Mouse (Mus musculus): ENCODE measurements around the gene Exoc6. TPM values are rescaled to one million over a fixed set of nuclear protein-coding genes. Genes with fewer than 3 reads are reported as not detected.

The Exoc6 gene
- polyA plus RNA-seq, 1 experiment, result 17.1 TPM

GRCm38 (mm10) chr19:37690716-37691115 lies 140.5 kb downstream of the Exoc6 start:
- DNase-seq (ENCODE audit: low spot score), result no peak

GRCm38 (mm10) chr19:37692879-37693278 lies 142.7 kb downstream of the Exoc6 start:
- DNase-seq (ENCODE audit: low spot score), result no peak

- DNase-seq (ENCODE audit: low spot score), result no peak
These were observed 144.9 kb downstream of the Exoc6 start for GRCm38 (mm10) chr19:37695146-37695545.

DNA sequence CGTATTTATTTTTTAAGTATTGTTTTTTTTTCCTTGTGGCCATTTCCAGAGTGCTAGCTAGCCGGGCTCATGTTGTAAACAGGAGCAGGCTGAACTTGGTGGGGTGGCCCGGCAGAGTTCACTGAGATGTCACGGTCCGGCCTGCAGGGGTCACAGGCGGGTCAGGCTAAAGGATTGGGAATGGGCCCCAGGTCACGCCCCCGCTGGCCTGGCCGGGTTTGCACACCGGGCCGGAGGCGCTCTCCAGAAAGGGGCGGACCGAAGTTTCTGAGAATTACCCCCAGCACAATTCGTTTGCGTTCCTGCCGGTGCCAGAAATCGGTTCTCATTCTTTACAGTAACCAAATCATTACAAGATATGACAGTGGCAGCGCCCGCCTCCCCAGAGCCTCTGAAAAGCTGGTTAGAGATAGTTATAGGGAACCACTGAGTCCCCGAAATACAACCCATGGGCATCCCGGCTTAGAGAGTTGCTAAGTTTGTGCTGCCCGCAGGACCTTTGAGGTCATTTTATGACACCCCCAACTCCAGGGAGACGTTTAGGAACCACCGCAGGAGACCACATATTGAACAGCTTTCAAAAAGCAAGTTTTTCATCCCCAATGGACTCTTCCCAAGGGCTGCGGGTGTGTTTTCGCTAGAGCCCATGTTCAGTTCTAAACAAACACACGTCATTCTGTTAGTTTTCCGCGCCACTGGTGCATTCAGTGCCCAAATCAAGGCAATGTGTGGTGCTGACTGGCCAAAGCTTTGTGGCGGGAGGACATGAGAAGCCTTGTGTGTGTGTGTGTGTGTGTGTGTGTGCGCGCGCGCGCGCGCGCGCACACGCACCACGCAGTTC lies 145.8 kb downstream of the Exoc6 start:
- no peak for DNase-seq (ENCODE audit: low spot score)

DNA sequence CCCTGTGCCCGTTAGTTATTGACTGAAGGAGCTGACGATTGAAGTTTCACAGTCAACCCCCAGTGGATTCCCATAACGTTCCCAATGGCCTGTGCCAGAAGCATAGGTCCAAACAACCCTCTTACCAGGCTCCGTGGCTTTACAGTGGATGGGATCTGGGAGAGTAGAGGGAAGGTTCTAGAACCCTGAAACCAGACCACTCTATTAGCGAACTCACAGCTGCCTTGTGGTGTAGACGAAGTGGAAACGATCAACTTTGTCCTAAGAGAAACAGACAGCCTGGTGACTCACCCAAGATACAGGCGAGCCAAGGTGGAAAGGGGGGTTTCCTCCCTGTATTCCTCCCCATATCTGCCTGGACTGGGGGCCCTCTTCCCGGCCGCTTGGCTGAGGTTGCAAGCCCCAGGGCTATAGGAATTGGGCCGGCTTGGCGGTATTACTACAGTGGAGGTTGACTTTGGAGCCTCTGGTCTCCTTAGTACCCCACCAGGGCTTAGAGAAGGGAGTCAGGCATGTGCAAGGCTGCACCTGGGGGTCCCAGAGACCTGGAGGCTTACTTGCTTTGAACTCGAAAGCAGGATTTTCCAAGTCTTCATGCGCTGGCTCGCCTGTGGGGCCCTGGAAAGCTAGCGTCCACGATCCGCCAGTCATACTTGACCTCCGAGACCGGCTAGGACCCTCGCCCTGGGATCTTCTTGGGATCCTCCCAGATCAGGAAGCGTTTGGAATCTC lies 146.6 kb downstream of the Exoc6 start:
- no peak for DNase-seq (ENCODE audit: low spot score)

DNA sequence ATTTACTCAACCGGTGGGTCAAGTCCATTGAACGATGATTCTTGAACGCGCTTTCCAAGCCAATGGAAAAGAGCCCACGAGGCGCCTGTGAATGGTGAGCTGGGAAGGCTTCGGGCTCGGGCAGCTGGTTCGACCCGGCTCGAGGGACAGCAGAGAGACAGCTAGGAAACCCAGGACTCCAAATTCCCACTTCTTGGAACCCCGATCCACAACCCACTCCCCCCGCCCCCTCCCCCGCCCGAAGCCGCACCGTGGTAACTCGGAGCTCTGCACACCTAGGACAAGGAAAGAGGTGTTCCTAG lies 147.1 kb downstream of the Exoc6 start:
- no peak for DNase-seq (ENCODE audit: low spot score)

DNA sequence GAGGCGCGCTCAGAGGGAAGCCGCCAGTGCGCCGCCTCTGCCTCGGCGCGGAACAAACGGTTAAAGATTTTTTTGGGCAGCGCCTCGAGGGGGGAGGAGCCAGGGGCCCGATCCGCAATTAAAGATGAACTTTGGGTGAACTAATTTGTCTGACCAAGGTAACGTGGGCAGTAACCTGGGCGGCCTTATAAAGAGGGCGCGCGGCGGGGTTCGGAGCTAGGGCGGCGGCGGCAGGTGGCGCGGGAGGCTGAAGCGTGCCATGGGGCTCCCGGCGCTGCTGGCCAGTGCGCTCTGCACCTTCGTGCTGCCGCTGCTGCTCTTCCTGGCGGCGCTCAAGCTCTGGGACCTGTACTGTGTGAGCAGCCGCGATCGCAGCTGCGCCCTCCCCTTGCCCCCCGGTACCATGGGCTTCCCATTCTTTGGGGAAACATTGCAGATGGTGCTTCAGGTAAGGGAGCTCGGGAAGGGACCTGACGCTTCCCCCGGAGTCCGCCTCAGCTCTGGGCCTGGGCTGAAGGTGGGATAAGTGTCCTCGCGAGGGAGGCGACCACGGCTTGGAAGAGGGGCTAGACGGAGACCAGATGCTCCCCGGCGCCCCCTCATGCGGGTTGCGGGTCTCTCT lies 147.5 kb downstream of the Exoc6 start, which contains the start of gene Cyp26a1:
Gene Cyp26a1, plus strand, starts transcription at position 148 of the 622 bp plus-strand sequence.
- no peak for DNase-seq (ENCODE audit: low spot score)

DNA sequence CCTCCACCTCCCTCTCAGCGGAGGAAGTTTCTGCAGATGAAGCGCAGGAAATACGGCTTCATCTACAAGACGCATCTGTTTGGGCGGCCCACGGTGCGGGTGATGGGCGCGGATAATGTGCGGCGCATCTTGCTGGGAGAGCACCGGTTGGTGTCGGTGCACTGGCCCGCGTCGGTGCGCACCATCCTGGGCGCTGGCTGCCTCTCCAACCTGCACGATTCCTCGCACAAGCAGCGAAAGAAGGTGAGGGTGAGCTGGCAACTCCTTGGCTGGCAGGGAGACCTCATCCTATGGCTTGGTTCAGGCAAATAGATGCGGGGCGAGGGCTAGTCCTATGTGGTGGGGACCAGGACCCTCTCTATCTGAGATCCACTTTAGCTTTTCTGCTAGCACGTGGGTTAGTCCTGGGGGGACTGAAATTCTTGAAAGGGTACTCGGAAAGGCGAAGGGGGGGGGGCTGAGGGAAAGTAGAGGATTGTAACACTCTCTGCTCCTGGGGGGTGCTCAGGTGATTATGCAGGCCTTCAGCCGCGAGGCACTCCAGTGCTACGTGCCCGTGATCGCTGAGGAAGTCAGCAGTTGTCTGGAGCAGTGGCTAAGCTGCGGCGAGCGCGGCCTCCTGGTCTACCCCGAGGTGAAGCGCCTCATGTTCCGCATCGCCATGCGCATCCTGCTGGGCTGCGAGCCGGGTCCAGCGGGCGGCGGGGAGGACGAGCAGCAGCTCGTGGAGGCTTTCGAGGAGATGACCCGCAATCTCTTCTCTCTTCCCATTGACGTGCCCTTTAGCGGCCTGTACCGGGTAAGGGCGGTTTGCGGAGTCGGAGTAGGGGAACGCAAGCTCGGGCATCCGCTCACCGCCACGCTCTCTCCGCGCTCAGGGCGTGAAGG lies 148.3 kb downstream of the Exoc6 start:
- DNase-seq (ENCODE audit: low spot score), result no peak

DNA sequence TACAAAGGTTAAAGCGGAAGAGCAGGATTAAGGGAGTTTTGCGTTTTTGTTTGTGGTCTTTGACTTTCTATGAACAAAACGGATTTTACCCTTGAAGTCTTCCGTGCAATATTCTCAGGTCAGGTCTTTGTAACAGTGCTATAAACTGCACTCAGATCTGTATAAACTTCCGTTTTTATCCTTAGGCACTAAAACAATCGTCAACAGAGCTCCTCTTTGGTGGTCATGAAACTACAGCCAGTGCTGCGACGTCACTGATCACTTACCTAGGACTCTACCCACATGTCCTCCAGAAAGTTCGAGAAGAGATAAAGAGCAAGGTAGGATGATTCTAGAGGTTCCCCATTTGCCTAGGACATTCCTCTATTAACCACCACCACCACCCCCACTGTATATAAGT lies 149.5 kb downstream of the Exoc6 start:
- DNase-seq (ENCODE audit: low spot score), result no peak

DNA sequence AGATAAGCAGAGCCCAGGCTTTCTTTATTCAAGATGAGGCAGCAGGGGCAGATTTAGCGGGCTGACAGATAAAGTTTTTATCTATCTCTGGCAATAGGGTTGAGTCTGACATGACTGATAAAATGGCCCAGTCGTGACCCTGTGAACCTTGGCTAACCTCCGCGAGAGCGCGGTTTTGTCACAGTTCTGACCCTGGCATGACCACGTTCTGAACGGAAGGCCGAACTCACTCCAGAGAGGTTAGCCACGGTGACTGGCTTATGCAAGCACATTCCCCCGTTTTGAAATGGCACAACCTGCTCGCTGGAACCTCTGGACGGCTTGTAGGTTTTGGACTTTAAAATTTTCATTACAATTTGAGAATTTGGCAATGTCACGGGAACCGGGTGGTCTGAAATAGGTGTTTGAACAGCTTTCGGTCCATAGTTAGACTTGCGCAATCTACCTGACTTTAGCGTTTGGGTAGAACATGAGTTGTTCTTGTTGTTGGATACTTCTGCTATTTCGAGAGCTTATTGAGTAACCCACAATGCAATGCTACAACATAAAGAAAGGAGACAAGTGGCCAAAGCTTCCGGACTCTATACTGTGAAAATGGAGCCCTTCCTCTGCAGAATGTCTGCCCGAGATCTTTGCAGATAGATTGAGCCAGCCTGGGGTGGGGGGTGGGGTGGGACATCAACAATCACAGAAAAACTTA lies 152.3 kb downstream of the Exoc6 start:
- DNase-seq (ENCODE audit: low spot score), result no peak

DNA sequence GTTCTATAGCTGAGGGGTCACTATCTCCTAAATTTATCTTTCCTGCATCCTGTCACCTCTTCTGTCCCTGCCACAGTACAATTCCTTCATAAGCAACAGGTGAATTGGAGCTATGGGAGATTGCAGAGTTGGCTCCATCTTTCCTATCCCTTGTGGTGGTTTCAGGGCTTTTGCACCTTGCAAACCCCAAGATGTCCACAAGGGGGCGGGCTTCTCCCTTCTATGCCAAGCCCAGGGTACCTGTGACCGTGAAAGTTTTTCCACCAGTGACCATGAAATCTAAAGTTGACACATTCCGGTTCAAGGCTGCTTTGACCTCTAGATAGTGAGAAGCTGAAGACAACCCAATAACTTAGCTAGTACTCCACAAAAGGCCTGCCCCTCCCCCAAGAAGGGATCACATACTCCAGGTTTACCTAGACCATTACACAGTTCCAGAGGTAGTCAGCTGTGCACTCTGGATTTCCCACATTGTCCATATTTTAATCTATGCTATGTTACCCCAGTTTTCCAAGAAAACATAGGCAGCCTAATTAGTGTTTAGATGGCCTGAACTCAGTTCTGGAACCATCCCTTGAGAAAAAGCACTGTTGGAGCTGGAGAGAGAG lies 153.8 kb downstream of the Exoc6 start:
- DNase-seq (ENCODE audit: low spot score), result peak; percentile 66

- no peak for DNase-seq (ENCODE audit: low spot score)
These were observed 155.5 kb downstream of the Exoc6 start for GRCm38 (mm10) chr19:37705722-37706121.

- DNase-seq (ENCODE audit: low spot score), result no peak
These were observed 164.5 kb downstream of the Exoc6 start for GRCm38 (mm10) chr19:37714681-37715080.

- no peak for DNase-seq (ENCODE audit: low spot score)
These were observed 165.8 kb downstream of the Exoc6 start for GRCm38 (mm10) chr19:37715980-37716379.

DNA sequence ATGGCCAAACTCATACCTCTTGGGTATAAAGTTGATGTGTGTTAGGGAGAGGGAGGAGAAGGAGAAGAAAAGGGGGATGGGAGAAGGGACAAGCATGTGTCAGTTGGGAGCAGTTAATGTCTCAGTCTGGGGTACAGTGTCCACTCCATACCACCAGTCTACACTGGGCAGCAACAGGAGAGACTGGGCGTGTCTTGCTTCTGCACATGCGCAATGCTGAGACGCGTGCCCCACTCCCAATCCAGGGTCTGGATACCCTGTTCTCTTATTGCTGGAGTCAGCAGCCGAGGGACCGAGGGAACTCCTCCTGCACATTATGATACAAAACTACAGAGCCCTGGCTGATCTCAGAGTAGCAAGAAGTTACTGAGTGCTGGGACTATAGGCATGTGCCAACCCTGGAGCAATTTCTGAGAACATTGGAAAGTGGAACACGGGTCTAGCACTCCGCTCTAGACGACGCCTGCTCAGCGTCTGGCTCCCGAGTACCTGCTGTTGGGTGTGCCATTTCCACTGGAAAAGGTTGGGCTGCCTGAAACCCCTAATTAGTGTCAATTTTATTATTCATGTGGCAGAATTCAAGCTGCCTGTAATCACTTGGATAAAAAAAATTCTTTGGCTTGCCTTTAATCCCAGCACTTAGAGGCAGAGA lies 166.4 kb downstream of the Exoc6 start:
- no peak for DNase-seq (ENCODE audit: low spot score)

GRCm38 (mm10) chr19:37719166-37719565 lies 168.9 kb downstream of the Exoc6 start:
- no peak for DNase-seq (ENCODE audit: low spot score)

- DNase-seq (ENCODE audit: low spot score), result no peak
These were observed 174.4 kb downstream of the Exoc6 start for GRCm38 (mm10) chr19:37724591-37724990.

GRCm38 (mm10) chr19:37726585-37726984 lies 176.4 kb downstream of the Exoc6 start:
- no peak for DNase-seq (ENCODE audit: low spot score)

DNA sequence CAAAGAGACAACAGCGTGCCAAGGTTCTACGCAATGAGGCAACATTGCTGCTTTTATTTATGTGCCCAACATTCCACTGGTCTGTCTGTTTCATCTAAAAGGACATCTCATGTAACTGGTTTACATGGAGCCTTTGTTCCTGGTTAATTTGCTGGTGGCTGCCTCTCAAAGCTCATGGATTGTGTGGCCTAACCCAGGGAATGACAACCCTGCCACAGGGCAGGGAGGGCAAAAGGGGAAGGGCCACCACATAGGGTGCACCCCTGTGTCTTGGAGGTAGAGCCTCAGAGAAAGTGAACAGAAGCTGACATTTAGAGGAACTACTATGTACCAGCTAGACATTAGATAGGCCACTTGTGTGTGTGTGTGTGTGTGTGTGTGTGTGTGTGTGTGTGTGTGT lies 177.1 kb downstream of the Exoc6 start:
- no peak for DNase-seq (ENCODE audit: low spot score)

All from urinary bladder, adult 2 months (tissue).